Mouse (Mus musculus): ENCODE results near the gene Btn2a2. TPM values are rescaled to one million over a fixed set of nuclear protein-coding genes. Genes with fewer than 3 reads are reported as not detected.

The Btn2a2 gene
- polyA plus RNA-seq, 1 experiment from 2014 or later, result not detected

DNA sequence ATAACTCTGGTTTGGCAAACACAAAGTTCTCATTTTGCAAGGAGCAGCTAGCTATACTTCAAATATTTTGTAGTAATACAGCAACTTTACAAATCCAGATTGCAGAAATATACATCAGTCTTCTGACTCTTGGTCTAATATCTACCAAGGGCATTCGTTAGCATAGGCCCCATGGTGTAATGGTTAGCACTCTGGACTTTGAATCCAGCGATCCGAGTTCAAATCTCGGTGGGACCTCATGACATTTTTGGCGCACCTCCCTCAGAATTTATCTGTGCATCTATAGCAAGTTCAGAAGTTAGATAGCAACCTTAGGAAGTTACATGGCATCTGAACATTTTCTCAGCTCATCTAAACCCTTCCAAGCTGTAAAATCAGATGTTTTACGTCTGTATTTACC is 30.2 kb upstream of the Btn2a2 start:
- DNase-seq, result peak; percentile 80
- no peaks in the 10 kb centered on the region for H3K9me3 ChIP-seq (replicated peaks)
- H3K27ac ChIP-seq, result peak overlapping the region; percentile 70
- peak overlapping the region; percentile 62 for H3K9ac ChIP-seq
- H3K36me3 ChIP-seq, result no peaks in the 10 kb centered on the region
- WGBS (ENCODE audit: insufficient replicate concordance), result under 1% methylated on average over 6 of the region's 6 CpGs
- peak overlapping the region; percentile 65 for H3K4me3 ChIP-seq (replicated peaks)
- peak; percentile 49; the same call in 1 of the 2 replicates for ATAC-seq (ENCODE audit: low read depth)
- peaks cover 47% of the 10 kb centered on the region for H3K4me1 ChIP-seq (replicated peaks)
- H3K27me3 ChIP-seq, result no peaks in the 10 kb centered on the region
- peak overlapping the region; percentile 67 for H3K4me2 ChIP-seq

DNA sequence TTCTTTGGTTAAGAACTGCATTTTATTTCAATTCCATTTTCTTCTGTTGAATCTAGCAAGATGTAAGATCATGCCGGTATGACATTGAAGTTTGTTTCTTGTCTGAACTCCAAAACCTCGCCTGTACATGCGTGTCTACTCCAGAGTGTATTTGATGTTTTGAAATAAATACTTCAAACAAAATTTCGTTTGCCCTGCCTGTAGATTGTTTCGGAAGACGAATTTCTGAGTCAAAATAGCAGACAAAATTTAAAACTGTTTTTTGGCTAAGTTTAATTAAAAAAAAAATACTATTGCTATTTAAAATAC is 29.6 kb upstream of the Btn2a2 start:
- H3K27me3 ChIP-seq, result no peaks in the 10 kb centered on the region
- peak overlapping the region; percentile 88 for H3K4me2 ChIP-seq
- DNase-seq, result no peak
- peak overlapping the region; percentile 65 for H3K4me3 ChIP-seq (replicated peaks)
- no peaks in the 10 kb centered on the region for H3K36me3 ChIP-seq
- H3K4me1 ChIP-seq (replicated peaks), result peaks cover 44% of the 10 kb centered on the region
- no peaks in the 10 kb centered on the region for H3K9me3 ChIP-seq (replicated peaks)
- 0% methylated on average over 6 of the region's 6 CpGs for WGBS (ENCODE audit: insufficient replicate concordance)
- peak overlapping the region; percentile 71 for H3K27ac ChIP-seq
- no peak; the same call in 1 of the 2 replicates for ATAC-seq (ENCODE audit: low read depth)
- peak overlapping the region; percentile 61 for H3K9ac ChIP-seq

DNA sequence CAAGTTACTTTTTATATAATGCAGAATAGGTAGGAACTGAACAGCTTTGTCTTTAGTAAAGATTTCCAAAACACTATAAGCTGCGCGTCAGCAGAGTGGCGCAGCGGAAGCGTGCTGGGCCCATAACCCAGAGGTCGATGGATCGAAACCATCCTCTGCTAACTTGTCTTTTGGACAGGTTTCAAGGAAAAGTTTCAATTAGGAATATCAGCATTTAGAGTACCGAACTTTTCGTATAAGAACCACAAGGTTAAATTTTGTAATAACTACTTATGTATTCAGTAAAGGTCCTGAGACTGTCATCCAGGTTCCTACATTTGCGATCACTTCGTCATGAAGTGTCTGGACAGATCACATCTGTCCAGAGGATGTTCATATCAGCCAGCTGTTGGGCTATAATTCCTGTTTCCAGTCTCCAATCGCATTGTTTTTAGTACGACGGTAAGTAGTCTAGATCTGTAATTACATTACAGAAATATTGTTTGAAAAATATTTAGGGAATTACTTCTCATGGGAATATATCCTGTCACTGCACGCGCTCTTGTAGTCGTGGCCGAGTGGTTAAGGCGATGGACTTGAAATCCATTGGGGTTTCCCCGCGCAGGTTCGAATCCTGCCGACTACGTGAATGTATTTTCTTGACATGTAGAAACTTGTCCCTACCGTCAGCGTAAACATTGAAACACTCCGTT is 29.1 kb upstream of the Btn2a2 start:
- Histone ChIP-seq H3K27me3 (no peaks in the 10 kb centered on the region), H3K9me3 (replicated peaks) (no peaks in the 10 kb centered on the region), H3K9ac (peak overlapping the region; percentile 66), H3K36me3 (no peaks in the 10 kb centered on the region), H3K27ac (peak overlapping the region; percentile 82), H3K4me3 (replicated peaks) (peak overlapping the region; percentile 65), H3K4me1 (replicated peaks) (peaks cover 44% of the 10 kb centered on the region), H3K4me2 (peak overlapping the region; percentile 88)
- DNase-seq (peak; percentile 90), ATAC-seq (ENCODE audit: low read depth) (peak; percentile 78)
- under 1% methylated on average over 27 of the region's 27 CpGs for WGBS (ENCODE audit: insufficient replicate concordance)

DNA sequence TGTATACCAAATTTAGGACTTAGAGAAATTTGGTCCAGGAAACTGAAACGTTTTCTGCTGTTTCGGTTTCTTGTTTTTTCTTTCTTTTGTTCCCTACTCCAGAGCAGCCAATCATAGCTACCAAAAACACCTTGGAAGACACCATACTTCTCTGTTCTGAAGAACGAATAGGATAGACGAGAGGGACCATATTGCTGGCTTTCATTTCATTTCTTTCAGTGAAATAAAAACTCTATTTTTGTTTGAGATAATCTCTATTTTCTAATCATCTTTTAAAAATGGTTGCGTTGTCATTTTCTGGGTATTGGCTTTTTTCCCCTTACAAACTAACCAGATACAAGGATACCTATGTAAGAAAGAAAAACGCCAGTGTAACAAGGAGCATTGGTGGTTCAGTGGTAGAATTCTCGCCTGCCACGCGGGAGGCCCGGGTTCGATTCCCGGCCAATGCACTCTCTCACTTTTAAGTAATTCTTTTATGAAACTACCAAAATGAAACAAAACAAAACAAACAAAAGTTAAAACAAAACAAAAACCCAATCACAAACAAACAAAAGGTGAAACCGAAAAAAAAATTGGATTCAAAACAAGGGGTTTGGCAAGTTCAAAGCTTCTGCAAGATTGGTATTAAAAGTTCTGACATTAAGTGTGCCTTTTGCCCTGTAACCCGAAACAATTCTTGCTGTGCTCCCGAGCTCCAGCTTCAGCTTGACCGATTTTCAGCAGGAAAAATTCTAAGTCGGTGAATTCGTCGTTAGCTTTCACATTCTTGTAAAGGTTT is 28.4 kb upstream of the Btn2a2 start:
- no peak for DNase-seq
- H3K27me3 ChIP-seq, result no peaks in the 10 kb centered on the region
- peak overlapping the region; percentile 88 for H3K4me2 ChIP-seq
- H3K9me3 ChIP-seq (replicated peaks), result no peaks in the 10 kb centered on the region
- H3K9ac ChIP-seq, result peak overlapping the region; percentile 65; the same call in 1 of the 2 replicates
- H3K4me1 ChIP-seq (replicated peaks), result peaks cover 39% of the 10 kb centered on the region
- peak overlapping the region; percentile 65 for H3K4me3 ChIP-seq (replicated peaks)
- H3K36me3 ChIP-seq, result no peaks in the 10 kb centered on the region
- 0% methylated on average over 19 of the region's 19 CpGs for WGBS (ENCODE audit: insufficient replicate concordance)
- peak overlapping the region; percentile 76 for H3K27ac ChIP-seq
- peak; percentile 52; the same call in 1 of the 2 replicates for ATAC-seq (ENCODE audit: low read depth)

DNA sequence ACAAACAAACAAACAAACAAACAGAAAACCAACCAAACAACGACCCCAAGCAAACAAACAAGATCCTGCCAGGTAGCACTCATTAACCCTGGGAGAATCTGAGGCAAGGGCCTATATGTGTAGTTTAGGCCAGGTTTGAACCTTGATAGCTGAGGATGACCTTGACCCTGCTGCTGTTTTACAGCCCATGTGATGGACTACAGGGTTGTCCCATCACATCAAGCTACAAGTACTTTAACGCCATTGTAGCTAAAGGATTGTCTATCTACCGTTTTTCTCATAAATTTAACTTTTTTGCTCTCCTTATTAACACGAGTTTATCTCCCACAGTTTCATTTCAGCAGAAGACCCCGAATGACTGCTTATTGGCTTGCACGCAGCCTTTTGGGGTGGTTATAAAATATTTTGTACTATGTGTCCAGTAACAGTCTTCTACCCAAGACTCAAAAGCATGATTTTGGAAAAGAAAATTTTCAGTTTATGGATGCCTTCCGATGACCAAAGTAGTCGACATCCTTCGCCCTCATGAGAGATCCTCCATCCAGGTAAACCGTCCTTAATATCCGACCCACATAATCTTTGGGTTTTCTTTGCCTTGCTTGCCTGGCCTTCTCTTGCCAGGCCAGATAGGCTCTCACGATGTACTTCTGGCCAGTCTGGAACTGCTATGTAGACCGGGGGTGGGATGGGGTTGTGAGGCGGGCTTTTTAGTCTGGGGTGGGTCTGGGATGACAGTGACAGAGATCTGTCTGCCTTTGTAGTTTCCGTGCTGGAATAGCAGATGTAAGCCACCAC is 27.4 kb upstream of the Btn2a2 start:
- no peak overlapping the region for H3K27ac ChIP-seq
- H3K36me3 ChIP-seq, result no peaks in the 10 kb centered on the region
- no peak for ATAC-seq (ENCODE audit: low read depth)
- no peak for DNase-seq
- no peaks in the 10 kb centered on the region for H3K9me3 ChIP-seq (replicated peaks)
- peaks cover 38% of the 10 kb centered on the region for H3K4me1 ChIP-seq (replicated peaks)
- H3K4me2 ChIP-seq, result peak overlapping the region; percentile 88
- H3K9ac ChIP-seq, result peak overlapping the region; percentile 63
- H3K4me3 ChIP-seq (replicated peaks), result peak overlapping the region; percentile 65
- H3K27me3 ChIP-seq, result no peaks in the 10 kb centered on the region
- WGBS (ENCODE audit: insufficient replicate concordance), result 53% methylated on average over 15 of the region's 15 CpGs

DNA sequence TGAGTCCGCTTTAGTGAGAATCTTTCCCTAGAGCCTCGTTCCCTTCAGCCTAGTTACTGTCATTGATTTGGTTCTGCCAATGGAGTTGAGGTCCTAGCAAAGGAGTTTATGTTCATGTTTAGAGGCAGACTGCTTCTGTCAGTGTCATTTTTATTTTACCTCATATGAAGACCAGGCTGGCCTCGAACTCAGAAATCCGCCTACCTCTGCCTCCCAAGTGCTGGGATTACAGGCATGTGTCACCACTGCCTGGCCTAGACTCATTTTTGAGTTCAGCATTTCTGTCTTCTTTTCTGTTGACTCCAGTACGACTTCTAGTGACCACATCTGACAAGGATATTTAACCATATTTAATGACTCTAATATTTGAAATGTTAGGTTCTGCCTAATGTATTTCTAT is 26.6 kb upstream of the Btn2a2 start:
- WGBS (ENCODE audit: insufficient replicate concordance), result 64% methylated on average over 5 of the region's 5 CpGs
- no peaks in the 10 kb centered on the region for H3K9me3 ChIP-seq (replicated peaks)

DNA sequence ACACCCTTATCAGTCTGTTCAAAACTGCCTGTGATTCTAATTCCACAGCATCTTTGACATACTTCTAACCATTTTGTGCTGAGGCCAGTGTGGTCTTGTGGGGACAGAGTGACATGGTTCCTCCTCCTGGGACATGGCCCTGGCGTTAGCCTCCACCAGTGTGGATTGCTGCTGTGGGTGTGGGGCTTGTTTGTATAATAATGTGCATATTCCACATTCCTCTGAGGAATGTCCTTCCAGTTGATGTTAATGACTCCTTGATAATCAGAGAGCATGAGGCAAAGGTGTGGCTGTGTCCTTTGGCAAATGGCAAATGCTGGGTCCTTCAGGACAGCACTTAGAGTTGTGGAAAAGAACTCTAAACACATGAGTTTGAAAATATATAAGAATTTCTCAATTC is 24.9 kb upstream of the Btn2a2 start:
- Histone ChIP-seq H3K27me3 (no peaks in the 10 kb centered on the region), H3K4me3 (replicated peaks) (no peak overlapping the region), H3K4me1 (replicated peaks) (peaks cover 29% of the 10 kb centered on the region), H3K27ac (no peak overlapping the region), H3K36me3 (no peaks in the 10 kb centered on the region), H3K9ac (no peak overlapping the region), H3K4me2 (no peak overlapping the region), H3K9me3 (replicated peaks) (no peaks in the 10 kb centered on the region)
- 79% methylated on average over 1 of the region's 1 CpGs for WGBS (ENCODE audit: insufficient replicate concordance)
- no peak for DNase-seq
- ATAC-seq (ENCODE audit: low read depth), result no peak

More for the DNA sequence above, 26.6 kb upstream of the Btn2a2 start:
- H3K4me3 ChIP-seq (replicated peaks), result no peak overlapping the region
- DNase-seq, result no peak
- no peaks in the 10 kb centered on the region for H3K27me3 ChIP-seq
- H3K27ac ChIP-seq, result no peak overlapping the region
- H3K36me3 ChIP-seq, result no peaks in the 10 kb centered on the region
- H3K4me2 ChIP-seq, result 0 out of 2 replicates have a peak overlapping the region, but pooled peaks have one; percentile 88
- no peak overlapping the region for H3K9ac ChIP-seq
- peaks cover 36% of the 10 kb centered on the region for H3K4me1 ChIP-seq (replicated peaks)
- no peak for ATAC-seq (ENCODE audit: low read depth)

DNA sequence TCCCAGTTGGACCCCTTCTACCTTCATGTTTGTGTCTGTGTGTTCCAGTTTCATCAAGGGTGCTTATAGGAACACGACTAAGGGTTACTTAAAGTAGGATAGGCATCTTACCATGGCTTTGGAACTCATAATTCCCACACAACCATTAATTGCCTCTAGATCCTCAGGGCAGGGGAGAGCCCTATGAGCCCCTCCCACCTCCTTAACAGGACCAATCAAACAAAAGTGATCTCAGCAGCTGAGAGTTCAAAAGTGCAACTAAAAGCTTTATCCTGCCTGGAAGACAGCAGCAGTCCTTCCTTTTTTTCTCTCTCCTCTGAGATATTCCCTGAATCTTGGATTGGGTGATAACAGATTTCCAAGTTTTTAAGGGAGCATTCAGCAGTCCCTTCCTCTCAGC is 21.5 kb upstream of the Btn2a2 start:
- Histone ChIP-seq H3K4me2 (no peak overlapping the region), H3K9ac (no peak overlapping the region), H3K4me3 (replicated peaks) (no peak overlapping the region), H3K36me3 (no peaks in the 10 kb centered on the region), H3K27ac (no peak overlapping the region), H3K9me3 (replicated peaks) (no peaks in the 10 kb centered on the region), H3K27me3 (no peaks in the 10 kb centered on the region), H3K4me1 (replicated peaks) (peaks cover 47% of the 10 kb centered on the region)
- WGBS (ENCODE audit: insufficient replicate concordance), result 32% methylated on average over 1 of the region's 1 CpGs
- DNase-seq, result no peak
- no peak for ATAC-seq (ENCODE audit: low read depth)

DNA sequence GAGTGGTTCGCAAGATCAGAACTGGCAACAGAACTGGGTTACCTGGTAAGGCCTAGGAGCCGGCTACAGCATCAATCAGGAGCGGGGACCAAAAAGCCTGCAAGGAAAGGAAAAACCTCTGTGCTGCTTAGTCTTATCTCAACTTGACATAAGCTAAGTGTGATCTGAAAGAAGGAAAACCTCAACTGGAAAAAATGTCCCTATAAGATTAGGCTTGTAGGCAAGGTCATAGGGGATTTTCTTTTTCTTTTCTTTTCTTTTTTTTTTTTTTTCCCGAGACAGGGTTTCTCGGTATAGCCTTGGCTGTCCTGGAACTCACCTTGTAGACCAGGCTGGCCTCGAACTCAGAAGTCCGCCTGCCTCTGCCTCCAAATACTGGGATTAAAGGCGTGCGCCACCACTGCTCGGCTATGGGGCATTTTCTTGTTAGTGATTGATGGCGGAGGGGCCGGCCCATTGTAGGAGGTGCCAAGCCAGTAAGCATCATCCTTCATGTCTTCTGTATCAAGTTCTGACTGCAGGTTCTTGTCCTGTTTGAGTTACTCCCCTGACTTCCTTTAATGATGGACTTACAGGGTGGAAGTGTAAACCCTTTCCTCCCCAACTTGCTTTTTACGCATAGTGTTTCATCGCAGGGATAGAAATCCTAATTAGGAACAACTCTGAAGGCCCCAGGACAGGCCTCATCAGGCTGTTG is 18.3 kb upstream of the Btn2a2 start:
- peak overlapping the region; percentile 59 for H3K4me3 ChIP-seq (replicated peaks)

DNA sequence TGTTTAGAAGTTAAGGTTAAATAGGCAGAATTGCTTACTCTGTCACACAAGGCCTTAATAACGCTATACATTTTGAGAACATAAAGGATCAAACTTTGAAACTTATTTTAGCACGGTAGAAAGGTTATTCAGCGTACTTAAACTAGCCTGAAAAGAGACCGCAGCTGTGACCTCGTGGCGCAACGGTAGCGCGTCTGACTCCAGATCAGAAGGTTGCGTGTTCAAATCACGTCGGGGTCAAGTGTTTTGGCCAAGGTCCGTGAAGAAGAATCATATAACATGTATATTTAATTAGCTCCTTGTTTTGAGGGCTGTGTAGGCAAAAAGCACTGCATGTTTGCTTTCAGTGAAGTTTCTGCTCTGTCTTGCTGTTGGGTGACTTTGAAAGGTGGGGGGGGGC is 17.7 kb upstream of the Btn2a2 start:
- no peaks in the 10 kb centered on the region for H3K9me3 ChIP-seq (replicated peaks)
- H3K27me3 ChIP-seq, result no peaks in the 10 kb centered on the region
- no peaks in the 10 kb centered on the region for H3K36me3 ChIP-seq
- H3K4me1 ChIP-seq (replicated peaks), result peaks cover 66% of the 10 kb centered on the region
- H3K9ac ChIP-seq, result peak overlapping the region; percentile 77
- DNase-seq (peak; percentile 69), ATAC-seq (ENCODE audit: low read depth) (peak; percentile 57)
- WGBS (ENCODE audit: insufficient replicate concordance), result 1% methylated on average over 13 of the region's 13 CpGs
- H3K4me3 ChIP-seq (replicated peaks), result peak overlapping the region; percentile 59
- peak overlapping the region; percentile 68 for H3K27ac ChIP-seq
- H3K4me2 ChIP-seq, result peak overlapping the region; percentile 81

More for the DNA sequence above, 18.3 kb upstream of the Btn2a2 start:
- no peaks in the 10 kb centered on the region for H3K36me3 ChIP-seq
- peak overlapping the region; percentile 68 for H3K27ac ChIP-seq
- ATAC-seq (ENCODE audit: low read depth) (peak; percentile 58), DNase-seq (peak; percentile 71)
- H3K27me3 ChIP-seq, result no peaks in the 10 kb centered on the region
- H3K9ac ChIP-seq, result peak overlapping the region; percentile 33
- H3K4me2 ChIP-seq, result peak overlapping the region; percentile 81
- WGBS (ENCODE audit: insufficient replicate concordance), result 7% methylated on average over 14 of the region's 14 CpGs
- peaks cover 66% of the 10 kb centered on the region for H3K4me1 ChIP-seq (replicated peaks)
- no peaks in the 10 kb centered on the region for H3K9me3 ChIP-seq (replicated peaks)

Measured in liver, embryonic 13.5 days (tissue).